Mouse (Mus musculus): ENCODE measurements around the gene Map10.

Map10 gene

GRCm38 (mm10) chr8:125671371-125671770, 1.8 kb downstream of the Map10 start:
- no peak for DNase-seq

DNA sequence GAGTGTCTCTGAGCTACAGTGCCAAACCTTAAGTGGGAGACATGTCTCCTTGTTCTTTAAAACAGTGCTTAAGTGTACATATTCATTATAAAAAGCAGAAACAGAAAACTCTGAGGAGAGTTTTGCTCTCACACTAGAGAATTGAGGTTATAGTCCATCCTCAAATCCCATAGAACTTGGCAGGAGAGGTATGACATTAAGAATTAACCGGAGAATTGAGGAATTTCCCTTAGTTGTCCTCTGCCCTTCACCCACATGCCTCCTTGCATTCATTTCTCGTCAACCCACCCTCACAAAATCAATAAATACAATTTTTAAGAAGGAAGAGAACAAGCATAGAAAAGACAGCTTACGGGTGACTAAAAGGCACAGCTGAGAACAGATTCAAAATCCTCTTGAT, 6.2 kb downstream of the Map10 start:
- no peak for DNase-seq

DNA sequence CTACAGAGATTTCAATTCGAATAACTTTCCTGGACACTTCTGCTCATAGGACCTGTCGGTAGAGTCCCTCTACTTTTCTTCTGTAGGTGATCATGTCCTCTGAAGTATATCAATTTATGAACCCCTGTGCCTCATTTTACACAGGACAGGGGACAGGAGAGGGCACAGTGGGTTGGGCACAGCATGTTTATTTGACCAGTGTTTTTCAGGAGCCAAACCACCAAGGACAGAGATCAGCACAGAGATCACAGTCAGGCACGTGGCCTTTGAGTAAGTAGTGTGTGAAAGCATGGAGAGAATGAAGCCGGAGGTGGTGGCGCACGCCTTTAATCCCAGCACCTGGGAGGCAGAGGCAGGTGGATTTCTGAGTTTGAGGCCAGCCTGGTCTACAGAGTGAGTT, 7.9 kb downstream of the Map10 start:
- DNase-seq, result no peak

GRCm38 (mm10) chr8:125678854-125679648, 9.4 kb downstream of the Map10 start:
- DNase-seq, result peak; percentile 38

- DNase-seq, result no peak
Observed at GRCm38 (mm10) chr8:125680851-125681408, 11.3 kb downstream of the Map10 start.

- DNase-seq, result no peak
Observed at GRCm38 (mm10) chr8:125685216-125685760, 15.7 kb downstream of the Map10 start.

- peak; percentile 54 for DNase-seq
Observed at GRCm38 (mm10) chr8:125686221-125686865, 16.7 kb downstream of the Map10 start.

DNA sequence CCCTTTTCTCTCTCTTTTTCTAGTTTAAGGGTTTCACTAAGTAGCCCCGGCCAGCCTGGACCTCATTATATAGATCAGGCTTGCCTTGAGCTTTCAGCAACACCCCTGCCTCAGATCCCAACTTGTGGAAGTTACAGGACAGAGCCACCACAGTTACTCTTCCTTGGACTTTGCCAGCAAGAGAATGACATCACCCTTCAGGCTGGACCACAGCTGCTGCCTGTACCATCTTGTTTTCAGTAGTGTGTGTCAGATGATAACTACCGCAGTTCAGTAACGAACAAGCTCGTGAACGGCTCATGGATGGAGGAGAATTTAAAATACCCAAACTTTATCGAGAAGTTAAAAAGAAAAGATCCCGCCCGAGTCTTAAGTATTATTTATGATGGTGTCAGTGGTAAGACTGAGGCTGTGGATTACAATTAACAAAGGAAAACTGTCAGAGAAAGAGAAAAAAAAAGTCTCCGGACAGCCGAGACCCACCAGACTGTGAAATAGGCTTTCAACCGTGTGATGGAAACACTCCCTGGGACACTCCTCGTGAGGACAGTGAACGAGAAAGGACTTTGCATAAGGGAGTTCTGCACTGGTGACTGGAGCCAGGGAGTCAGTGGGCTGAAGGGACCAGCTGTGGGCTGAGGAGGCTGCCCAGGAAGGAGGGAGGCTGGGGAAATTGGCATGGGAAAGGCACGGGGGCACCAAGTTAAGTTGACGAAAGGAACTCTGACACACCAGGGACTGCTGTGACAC, 20.7 kb downstream of the Map10 start:
- no peak for DNase-seq

DNA sequence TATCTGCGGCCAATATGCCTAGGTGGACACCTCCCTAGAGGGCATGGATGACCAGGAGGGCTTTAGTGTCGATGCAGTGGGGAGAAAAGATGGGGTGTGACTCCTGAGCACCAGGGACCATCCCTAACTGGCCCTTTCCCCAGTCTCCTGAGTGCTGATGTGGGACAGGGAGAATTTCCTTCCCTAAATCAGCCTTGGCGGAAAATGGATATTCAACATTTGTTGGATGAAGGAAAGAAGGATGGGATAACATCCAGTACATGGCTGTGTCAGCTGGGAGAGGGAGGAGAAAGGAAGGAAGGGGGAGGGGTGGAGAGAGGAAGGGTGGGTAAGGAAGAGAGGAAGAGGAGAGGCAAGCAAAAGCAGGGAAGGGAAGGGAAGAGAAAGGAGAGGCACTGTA, 21.3 kb downstream of the Map10 start:
- no peak for DNase-seq

DNA sequence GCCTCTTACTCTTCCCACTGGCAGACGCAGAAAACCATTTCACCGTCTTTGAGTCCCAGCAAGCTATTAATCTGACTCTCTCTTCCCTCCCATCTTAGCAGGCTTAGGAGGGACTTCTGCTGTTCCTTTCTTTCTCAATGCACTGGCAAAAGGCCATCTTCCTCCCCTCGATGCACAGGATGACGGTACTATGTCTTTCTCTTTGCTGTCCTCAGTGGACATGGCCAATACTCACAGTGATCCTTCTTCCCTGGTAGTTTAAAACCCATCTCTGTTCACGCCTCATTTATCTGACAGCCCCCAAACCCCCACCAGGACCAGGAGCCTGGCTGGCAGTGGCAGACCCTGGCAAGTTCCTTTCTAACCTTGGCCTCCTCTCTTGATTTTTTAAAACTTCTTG, 22.8 kb downstream of the Map10 start:
- no peak for DNase-seq

GRCm38 (mm10) chr8:125693197-125693596, 23.6 kb downstream of the Map10 start:
- DNase-seq, result no peak

GRCm38 (mm10) chr8:125695951-125696350, 26.3 kb downstream of the Map10 start:
- DNase-seq, result no peak

- DNase-seq, result no peak
Observed at GRCm38 (mm10) chr8:125699391-125700025, 29.9 kb downstream of the Map10 start.

GRCm38 (mm10) chr8:125700407-125700806, 30.8 kb downstream of the Map10 start:
- no peak for DNase-seq

- DNase-seq, result no peak
Observed at GRCm38 (mm10) chr8:125702868-125703473, 33.4 kb downstream of the Map10 start.

DNA sequence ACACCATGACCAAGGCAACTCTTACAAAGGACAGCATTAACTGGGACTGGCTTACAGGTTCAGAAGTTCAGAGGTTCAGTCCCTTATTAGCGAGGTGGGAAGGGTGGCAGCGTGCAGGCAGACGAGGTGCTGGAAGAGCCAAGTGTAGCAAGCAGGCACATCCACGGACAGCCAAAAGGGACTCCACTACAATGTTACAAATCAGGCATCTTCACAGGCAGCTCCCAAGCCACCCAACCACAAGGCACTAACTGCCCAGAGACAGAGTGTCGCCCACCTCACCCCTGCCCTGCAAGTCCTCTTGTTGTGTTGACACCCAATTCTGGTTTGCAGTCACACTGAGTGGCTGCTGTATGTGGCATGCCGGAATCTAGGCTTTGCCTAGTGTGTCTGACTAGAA, 34.8 kb downstream of the Map10 start:
- DNase-seq, result no peak

- DNase-seq, result no peak
Observed at GRCm38 (mm10) chr8:125705816-125706215, 36.2 kb downstream of the Map10 start.

- peak; percentile 38 for DNase-seq
Observed at GRCm38 (mm10) chr8:125709171-125709570, 39.6 kb downstream of the Map10 start.

GRCm38 (mm10) chr8:125711514-125711913, 41.9 kb downstream of the Map10 start:
- no peak for DNase-seq

DNA sequence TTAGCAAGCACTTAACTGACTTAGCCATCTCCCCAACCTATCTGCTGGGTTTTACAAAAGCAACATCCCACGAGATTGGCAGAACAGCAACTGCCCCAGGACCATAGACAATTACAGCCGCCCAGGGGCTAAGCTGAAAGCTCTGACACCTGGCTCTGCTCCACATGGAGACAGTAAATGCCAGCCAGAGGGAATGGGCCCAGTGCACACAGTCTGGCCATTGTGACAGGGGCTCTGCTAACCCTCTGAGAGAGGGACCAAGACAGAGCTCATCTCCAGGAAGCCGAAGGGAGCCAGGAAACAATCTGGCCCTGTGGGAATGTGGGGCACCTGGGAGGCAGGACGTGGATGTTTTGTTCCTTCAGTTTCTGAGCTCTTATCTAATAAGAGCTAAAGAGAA, 46.6 kb downstream of the Map10 start:
- DNase-seq, result no peak

DNA sequence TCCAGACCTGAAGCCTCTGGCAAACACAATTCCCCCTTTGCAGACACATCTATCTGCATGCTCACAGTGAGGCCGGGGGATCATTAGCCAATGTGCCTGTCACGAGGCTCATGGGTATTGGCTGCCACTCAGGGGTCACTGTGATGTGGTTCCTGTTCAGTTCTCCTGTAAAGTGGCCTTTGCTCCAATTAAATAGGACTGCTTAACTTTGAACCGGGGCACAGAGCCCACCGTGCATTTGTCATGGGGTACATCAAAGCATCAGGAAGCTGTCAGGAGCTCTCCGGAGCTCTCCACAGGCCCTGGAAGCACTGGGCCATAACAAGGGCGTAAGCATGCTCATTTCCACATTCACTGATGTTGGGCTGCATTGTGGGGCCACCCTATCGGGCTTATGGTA, 47.0 kb downstream of the Map10 start:
- DNase-seq, result peak; percentile 46

DNA sequence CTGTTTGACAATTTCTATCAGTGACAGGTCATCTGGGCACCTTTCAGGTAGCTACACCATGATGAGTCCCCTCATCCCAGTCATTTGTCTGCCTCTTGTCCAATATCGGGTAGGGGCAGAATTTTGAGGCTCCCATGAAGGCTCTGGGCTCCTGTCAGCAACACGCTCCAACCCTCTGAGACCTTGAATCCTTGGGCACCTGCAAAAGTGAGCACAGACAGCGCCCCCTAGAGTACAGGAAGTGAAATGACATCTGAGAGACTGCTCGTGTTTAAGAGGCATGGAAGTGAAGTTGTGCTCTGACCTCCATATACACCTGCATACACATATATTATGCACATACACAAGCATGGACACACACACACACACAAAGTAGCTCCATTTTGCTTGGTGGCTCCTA, 49.3 kb downstream of the Map10 start:
- no peak for DNase-seq

All from kidney, adult 11 months (tissue).